Mouse (Mus musculus): Measurements from ENCODE around the gene Nrros. TPM values are rescaled to one million over a fixed set of nuclear protein-coding genes. Genes with fewer than 3 reads are reported as not detected.
"Not testable (repeated sequence)": the region's sequence is repeated elsewhere in the genome, so short reads cannot be mapped to it uniquely, and the experiment has no call there.

Nrros gene
- polyA plus RNA-seq, 1 experiment from 2014 or later, result 6.6 TPM

DNA sequence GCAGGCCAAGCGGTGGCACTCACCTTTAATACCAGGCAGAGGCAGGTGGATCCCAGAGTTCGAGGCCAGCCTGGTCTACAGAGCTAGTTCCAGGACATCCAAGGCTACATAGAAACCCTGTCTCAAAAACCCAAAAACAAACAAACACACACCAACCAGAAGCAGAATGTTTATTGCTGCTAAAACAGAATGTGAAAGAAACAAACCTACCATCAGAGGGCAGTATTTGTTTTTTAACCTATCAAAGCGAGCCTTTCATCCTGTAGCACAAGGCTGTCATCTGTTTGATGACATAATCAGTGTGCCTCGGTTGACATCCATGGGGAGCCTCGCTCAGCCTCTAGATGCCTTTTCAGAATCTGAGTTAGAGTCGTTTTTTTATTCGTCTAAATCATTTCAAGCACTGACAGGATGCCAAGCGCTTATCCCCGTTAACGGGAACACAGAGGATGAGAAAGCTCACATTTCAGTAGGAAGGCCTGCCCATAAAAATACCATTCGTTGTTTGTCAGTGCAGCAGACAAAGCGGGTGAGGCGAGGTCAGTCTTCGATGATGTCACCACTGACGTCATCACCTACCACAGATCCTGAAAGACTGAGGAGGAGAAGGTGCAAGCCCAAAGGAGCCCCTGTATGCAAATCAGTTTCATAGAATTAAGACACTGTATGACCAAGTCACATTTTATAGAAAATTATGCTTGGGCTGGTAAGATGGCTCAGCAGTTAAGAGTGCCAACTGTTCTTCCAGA, 54.3 kb downstream of the Nrros start:
- Histone ChIP-seq H3K9me3 (replicated peaks) (no peaks in the 10 kb centered on the region), H3K27me3 (replicated peaks) (no peaks in the 10 kb centered on the region), H3K4me1 (peaks cover 4% of the 10 kb centered on the region; the same call in 1 of the 2 replicates), H3K36me3 (peaks cover 48% of the 10 kb centered on the region), H3K4me3 (replicated peaks) (no peak overlapping the region), H3K4me2 (no peak overlapping the region), H3K9ac (replicated peaks) (no peak overlapping the region), H3K27ac (replicated peaks) (no peak overlapping the region)
- WGBS, result 83% methylated on average over 15 of the region's 15 CpGs
- ATAC-seq (ENCODE audit: low FRiP score), result no peak

DNA sequence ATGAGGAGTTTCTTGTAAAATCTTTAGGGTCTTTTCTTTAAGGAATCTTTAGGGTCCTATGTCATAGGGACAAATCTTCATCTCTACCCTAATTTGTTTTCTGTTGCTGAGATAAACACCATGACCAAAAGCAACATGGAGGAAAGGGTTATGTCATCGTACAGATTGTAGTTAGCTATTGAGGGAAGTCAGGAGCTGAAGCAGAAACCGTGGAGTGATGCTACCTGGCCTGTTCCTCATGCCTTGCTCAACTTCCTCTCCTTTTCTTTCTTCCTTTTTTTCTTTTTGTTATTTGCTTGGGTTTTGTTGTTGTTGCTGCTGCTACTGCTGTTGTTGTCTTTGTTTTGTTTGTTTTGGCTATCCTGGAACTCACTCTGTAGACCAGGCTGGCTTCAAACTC, 56.8 kb downstream of the Nrros start:
- Histone ChIP-seq H3K4me1 (no peaks in the 10 kb centered on the region), H3K9me3 (replicated peaks) (no peaks in the 10 kb centered on the region), H3K27me3 (replicated peaks) (no peaks in the 10 kb centered on the region), H3K4me3 (replicated peaks) (no peak overlapping the region), H3K9ac (replicated peaks) (no peak overlapping the region), H3K27ac (replicated peaks) (no peak overlapping the region), H3K4me2 (no peak overlapping the region), H3K36me3 (peaks cover 62% of the 10 kb centered on the region)
- ATAC-seq (ENCODE audit: low FRiP score), result no peak
- WGBS, result 92% methylated on average over 2 of the region's 2 CpGs

DNA sequence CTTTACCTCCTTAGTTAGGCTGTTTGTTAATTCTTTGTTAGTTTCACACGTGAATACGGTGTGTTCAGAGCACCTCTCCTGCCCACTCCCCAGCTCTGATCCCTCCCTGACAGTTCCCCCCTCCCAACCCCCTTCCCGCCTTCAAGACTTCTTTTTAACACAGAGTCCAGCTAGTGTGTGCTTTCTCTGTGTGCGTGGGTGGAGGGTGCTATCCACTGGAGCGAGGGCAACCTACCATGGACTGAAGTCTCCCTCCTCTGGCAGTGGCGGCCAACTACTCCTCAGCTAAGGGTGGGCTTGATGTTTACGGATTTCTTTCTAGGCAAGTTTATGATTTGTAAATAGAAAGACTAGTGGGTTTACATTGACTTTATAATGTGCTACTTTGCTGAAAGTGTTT, 57.2 kb downstream of the Nrros start:
- ATAC-seq (ENCODE audit: low FRiP score), result no peak
- 86% methylated on average over 7 of the region's 7 CpGs for WGBS
- Histone ChIP-seq H3K27ac (replicated peaks) (no peak overlapping the region), H3K4me3 (replicated peaks) (no peak overlapping the region), H3K27me3 (replicated peaks) (no peaks in the 10 kb centered on the region), H3K9ac (replicated peaks) (no peak overlapping the region), H3K4me2 (no peak overlapping the region), H3K9me3 (replicated peaks) (no peaks in the 10 kb centered on the region), H3K4me1 (no peaks in the 10 kb centered on the region), H3K36me3 (peaks cover 66% of the 10 kb centered on the region)

DNA sequence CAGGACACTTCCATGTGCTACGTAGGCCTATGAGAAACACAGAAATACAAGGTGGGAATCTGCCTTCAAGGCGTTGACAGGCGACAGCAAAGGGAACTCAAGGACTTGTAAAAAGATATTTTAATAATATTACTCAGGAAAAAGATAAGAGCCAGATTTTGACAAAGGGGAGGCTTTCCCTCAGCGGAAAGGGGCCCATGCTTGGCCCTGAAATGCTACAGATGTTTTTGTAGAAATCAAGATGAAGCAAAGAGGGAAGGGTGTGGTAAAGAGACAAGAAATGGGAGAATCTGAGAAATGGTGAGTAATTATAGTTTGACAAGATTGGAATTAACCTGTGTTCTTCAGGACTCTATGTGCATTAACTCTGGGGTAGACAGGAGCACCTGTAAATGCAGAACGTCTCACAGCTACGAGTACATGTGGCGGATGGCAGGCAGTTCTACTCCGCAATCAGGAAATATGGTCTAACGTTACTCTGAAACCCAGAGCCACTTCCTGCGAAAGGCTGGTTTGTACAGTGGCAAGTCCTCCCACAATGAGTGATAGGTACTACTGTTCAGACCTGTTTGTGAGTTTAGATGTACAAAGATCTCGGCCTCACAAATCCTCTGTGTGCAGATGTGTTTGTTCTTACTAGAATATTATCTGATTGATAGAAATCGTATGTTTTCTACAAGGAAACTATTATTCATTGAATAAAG, 57.9 kb downstream of the Nrros start:
- Histone ChIP-seq H3K27ac (replicated peaks) (no peak overlapping the region), H3K36me3 (peaks cover 72% of the 10 kb centered on the region), H3K27me3 (replicated peaks) (no peaks in the 10 kb centered on the region), H3K4me1 (no peaks in the 10 kb centered on the region), H3K4me3 (replicated peaks) (no peak overlapping the region), H3K9me3 (replicated peaks) (no peaks in the 10 kb centered on the region), H3K4me2 (no peak overlapping the region), H3K9ac (replicated peaks) (no peak overlapping the region)
- no peak for ATAC-seq (ENCODE audit: low FRiP score)
- 94% methylated on average over 12 of the region's 12 CpGs for WGBS

DNA sequence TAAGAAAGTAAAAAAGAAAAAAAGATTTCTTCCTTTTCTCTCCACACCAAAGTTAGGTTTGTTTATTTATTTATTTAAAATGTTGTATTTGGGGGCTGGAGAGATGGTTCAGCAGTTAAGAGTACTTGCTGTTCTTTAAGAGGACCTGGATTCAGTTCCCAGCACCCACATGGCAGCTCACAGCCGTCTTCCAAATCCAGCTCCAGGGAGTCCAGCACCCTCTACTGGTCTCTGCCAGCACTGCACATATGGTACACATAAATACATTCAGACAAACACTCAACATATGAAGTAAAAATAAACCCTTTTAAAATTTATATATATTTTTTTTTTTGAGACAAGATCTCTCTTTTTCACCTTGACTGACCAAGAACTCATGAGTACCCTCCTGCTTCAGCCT, 59.7 kb downstream of the Nrros start:
- H3K27me3 ChIP-seq (replicated peaks), result no peaks in the 10 kb centered on the region
- no peak overlapping the region for H3K27ac ChIP-seq (replicated peaks)
- H3K9me3 ChIP-seq (replicated peaks), result no peaks in the 10 kb centered on the region
- ATAC-seq (ENCODE audit: low FRiP score), result no peak
- no peak overlapping the region for H3K4me3 ChIP-seq (replicated peaks)
- no peaks in the 10 kb centered on the region for H3K4me1 ChIP-seq
- H3K9ac ChIP-seq (replicated peaks), result no peak overlapping the region
- WGBS, result 100% methylated on average over 1 of the region's 1 CpGs
- H3K4me2 ChIP-seq, result no peak overlapping the region
- H3K36me3 ChIP-seq, result peaks cover 65% of the 10 kb centered on the region

DNA sequence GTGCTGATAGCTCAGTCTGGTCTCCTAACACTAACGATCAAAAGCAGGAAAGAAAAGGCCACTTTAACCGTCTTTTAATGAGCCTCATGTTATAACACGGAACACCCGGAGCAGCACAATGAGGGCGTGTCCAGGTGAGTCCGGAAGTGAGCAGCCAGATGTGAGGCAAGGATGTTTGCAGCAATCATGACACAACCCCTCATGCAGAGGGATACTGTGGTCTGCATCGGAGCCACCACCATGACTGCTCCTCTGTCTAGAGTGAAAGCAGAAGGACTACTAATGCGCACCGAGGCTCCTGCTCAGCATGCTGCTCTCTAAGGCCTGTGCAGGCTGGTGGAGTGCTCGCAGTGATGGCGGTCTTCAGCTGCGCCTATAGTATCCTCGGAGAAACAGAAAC, 63.1 kb downstream of the Nrros start:
- Histone ChIP-seq H3K4me1 (peaks cover 22% of the 10 kb centered on the region), H3K4me2 (no peak overlapping the region), H3K9ac (replicated peaks) (no peak overlapping the region), H3K4me3 (replicated peaks) (no peak overlapping the region), H3K36me3 (peaks cover 39% of the 10 kb centered on the region), H3K27me3 (replicated peaks) (no peaks in the 10 kb centered on the region), H3K9me3 (replicated peaks) (no peaks in the 10 kb centered on the region), H3K27ac (replicated peaks) (no peak overlapping the region)
- 94% methylated on average over 13 of the region's 13 CpGs for WGBS
- ATAC-seq (ENCODE audit: low FRiP score), result no peak

DNA sequence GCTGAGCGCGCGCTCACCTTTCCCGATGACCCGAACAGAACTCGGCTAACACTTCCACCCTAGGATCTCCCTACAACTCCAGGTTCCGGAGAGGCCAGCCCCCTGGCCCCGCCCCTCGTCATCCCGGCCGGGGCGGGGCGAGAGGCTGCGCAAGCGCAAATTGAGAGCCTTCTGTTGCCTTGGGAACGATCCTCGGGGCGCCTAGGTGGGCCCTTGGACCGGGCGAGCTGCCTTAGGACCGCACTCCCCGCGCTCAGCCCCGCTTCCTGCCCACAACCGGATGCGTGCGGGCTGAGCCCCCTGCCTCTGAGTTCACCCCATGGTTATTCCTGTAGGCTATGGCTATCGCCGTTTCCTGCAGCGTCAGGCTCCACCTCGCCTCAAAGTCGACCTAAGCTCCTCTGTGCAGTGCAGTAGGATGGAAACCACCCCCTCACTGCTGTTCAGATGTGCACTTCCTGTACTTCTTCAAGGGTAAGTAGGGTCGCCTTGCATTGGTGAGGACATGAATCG, 65.7 kb downstream of the Nrros start, which contains the start of the genes Pigx and Cep19:
TSS of gene Pigx (minus strand) at position 103 of the 513 bp plus-strand sequence.
TSS of gene Cep19 (plus strand) at position 163 of the 513 bp plus-strand sequence.
- H3K36me3 ChIP-seq, result peaks cover 22% of the 10 kb centered on the region
- under 1% methylated on average over 30 of the region's 34 CpGs for WGBS
- H3K27me3 ChIP-seq (replicated peaks), result no peaks in the 10 kb centered on the region
- peak within 1 kb of the TSS; percentile 75 for H3K4me3 ChIP-seq (replicated peaks)
- peak within 1 kb of the TSS; percentile 68 for H3K4me2 ChIP-seq
- H3K9me3 ChIP-seq (replicated peaks), result no peaks in the 10 kb centered on the region
- ATAC-seq (ENCODE audit: low FRiP score), result peak; percentile 99
- peak within 1 kb of the TSS; percentile 78 for H3K9ac ChIP-seq (replicated peaks)
- peak within 1 kb of the TSS; percentile 81 for H3K27ac ChIP-seq (replicated peaks)
- peaks cover 22% of the 10 kb centered on the region for H3K4me1 ChIP-seq

DNA sequence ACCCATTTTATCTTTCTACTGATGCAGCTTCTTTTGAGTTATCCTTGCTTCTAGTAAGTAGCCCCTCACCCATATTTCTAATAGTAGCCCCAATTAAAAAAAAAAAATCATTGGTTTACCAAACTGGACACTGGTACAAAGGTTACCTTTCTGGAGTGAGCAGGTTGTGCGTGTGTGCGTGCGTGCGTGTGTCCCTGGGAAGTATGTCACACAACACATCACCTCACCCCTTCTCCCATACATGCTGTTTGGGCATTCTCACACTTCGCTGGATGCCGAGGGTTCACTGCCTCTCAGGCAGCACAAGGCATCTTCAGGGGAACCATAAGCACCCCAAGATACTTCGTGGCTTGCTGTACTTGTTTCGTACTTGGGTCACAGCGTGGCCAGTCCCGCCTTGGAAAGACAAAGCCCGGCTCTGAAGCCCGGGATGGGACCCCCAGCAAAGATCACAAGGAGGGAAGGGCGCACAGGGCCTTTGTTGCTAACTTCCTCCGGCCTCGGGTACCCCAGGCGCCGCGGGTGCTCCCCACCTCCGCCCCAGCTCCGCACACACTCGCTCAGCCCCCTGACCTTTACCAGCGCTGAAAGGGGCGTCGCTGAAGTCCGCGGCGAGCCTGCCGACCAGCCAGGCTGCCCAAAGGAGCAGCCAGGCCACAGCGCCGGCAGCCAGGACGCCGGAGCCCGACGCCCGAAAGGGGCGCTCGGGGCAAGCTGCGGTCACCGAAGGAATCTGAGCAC, 66.3 kb downstream of the Nrros start:
- H3K4me2 ChIP-seq, result peak overlapping the region; percentile 68
- peaks cover 22% of the 10 kb centered on the region for H3K4me1 ChIP-seq
- WGBS, result under 1% methylated on average over 39 of the region's 39 CpGs
- peak overlapping the region; percentile 81 for H3K27ac ChIP-seq (replicated peaks)
- peak overlapping the region; percentile 78 for H3K9ac ChIP-seq (replicated peaks)
- H3K27me3 ChIP-seq (replicated peaks), result no peaks in the 10 kb centered on the region
- peak overlapping the region; percentile 75 for H3K4me3 ChIP-seq (replicated peaks)
- peaks cover 21% of the 10 kb centered on the region for H3K36me3 ChIP-seq
- ATAC-seq (ENCODE audit: low FRiP score), result peak; percentile 78
- no peaks in the 10 kb centered on the region for H3K9me3 ChIP-seq (replicated peaks)

DNA sequence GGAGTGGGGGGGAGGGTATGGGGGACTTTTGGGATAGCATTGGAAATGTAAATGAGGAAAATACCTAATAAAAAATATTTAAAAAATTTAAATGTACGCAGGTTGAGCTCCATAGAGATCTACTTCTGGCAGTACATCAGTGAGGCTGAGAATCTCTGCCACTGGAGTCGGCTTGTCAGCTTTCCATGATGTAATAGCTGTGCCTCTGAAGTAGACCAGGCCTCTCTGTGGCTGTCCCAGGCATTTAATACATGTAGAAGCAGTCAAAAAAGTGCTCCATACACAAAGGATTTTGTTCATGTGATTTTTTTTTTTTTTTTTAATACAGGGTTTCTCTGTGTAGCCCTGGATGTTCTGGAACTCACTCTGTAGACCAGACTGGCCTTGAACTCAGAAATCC, 67.6 kb downstream of the Nrros start:
- ATAC-seq (ENCODE audit: low FRiP score); H3K9ac ChIP-seq (replicated peaks); H3K27ac ChIP-seq (replicated peaks); H3K36me3 ChIP-seq; H3K27me3 ChIP-seq (replicated peaks); H3K4me3 ChIP-seq (replicated peaks); H3K9me3 ChIP-seq (replicated peaks): not testable (repeated sequence)
- WGBS, result 97% methylated on average over 2 of the region's 2 CpGs
- Histone ChIP-seq H3K4me2 (peak overlapping the region; percentile 68; the same call in 1 of the 2 replicates), H3K4me1 (peaks cover 22% of the 10 kb centered on the region)

Measured in neural tube, embryonic 15.5 days (tissue).